Mouse (Mus musculus) forebrain, embryonic 13.5 days (tissue): Measurements from ENCODE around the gene Mocs2. TPM values are rescaled to one million over a fixed set of nuclear protein-coding genes. Genes with fewer than 3 reads are reported as not detected.

ENCODE experiments used
- ATAC-seq: fragments of 200-750 bp; cut with Nextera tagmentation; 2 replicates; pipeline ENCODE4 v1.8.0; 2017
- H3K27ac ChIP-seq: fragments of 300-500 bp; sonication (generic); 2 replicates; pipeline ENCODE4 v1.5.1; 2015; ENCODE audit warnings: inconsistent platforms, mild to moderate bottlenecking, moderate library complexity
- H3K27me3 ChIP-seq: fragments of 300-500 bp; sonication (generic); 2 replicates; pipeline ENCODE4 v1.6.1; 2015; ENCODE audit warnings: mild to moderate bottlenecking, inconsistent platforms
- H3K36me3 ChIP-seq: fragments of 300-500 bp; sonication (generic); 2 replicates; pipeline ENCODE4 v1.6.1; 2015; ENCODE audit warnings: mild to moderate bottlenecking, inconsistent platforms; ENCODE audit not compliant: poor library complexity, severe bottlenecking
- H3K4me1 ChIP-seq: fragments of 300-500 bp; sonication (generic); 2 replicates; pipeline ENCODE4 v1.6.1; 2015; ENCODE audit warnings: inconsistent platforms
- H3K4me2 ChIP-seq: fragments of 300-500 bp; sonication (generic); 2 replicates; pipeline ENCODE4 v1.6.1; 2015; ENCODE audit warnings: inconsistent platforms, mild to moderate bottlenecking, moderate library complexity
- H3K4me3 ChIP-seq: fragments of 300-500 bp; sonication (generic); 2 replicates; pipeline ENCODE4 v1.5.1; 2015; ENCODE audit warnings: mild to moderate bottlenecking, inconsistent platforms
- H3K9ac ChIP-seq: fragments of 300-500 bp; sonication (generic); 2 replicates; pipeline ENCODE4 v1.6.1; 2015; ENCODE audit warnings: mild to moderate bottlenecking, inconsistent platforms
- H3K9me3 ChIP-seq: fragments of 300-500 bp; sonication (generic); replicated peaks from 2 replicates; pipeline ENCODE4 v1.6.1; 2016; ENCODE audit warnings: inconsistent platforms
- WGBS: fragments of 180-500 bp; shearing (Covaris S2); methylation state at CpG from one replicate; pipeline ENCODE4 v1.1.7; 2015; 5-methylcytosine and 5-hydroxymethylcytosine counted together
- polyA plus RNA-seq: library from polyadenylated mRNA; unstranded; fragments of >200 nt; fragmentation: Nextera tagmentation; extraction: Ambion mirVana; gene quantifications from 2 replicates; pipeline ENCODE4 v1.2.1, GENCODE M21; 2015

Mocs2 gene
- polyA plus RNA-seq, 1 experiment from 2014 or later = 99.4 TPM

DNA sequence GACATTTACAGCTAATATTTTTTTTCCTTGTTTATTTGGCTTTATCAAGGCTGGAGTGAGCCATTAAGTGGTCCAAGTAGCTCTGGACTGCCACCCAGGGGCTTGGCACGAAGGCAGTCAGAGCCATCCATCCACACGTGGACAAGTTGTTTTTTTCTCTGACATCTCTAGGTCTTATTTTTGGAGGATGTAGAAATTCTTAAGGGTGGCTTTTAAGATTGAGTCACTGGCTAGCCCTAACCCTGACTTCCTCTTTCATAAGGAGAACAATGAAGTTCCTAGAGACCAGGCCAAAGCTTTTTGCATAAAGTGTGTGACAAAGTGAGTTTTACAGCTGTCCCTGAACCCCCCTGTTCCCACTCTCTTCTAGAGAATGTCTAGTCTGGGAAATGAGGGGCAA, 16.5 kb downstream of the Mocs2 start:
- no peak for ATAC-seq
- Histone ChIP-seq H3K4me3 (no peak overlapping the region), H3K4me2 (no peak overlapping the region), H3K9ac (no peak overlapping the region), H3K4me1 (peaks cover 12% of the 10 kb centered on the region), H3K27me3 (no peaks in the 10 kb centered on the region), H3K27ac (no peak overlapping the region), H3K9me3 (no peaks in the 10 kb centered on the region), H3K36me3 (peaks cover 14% of the 10 kb centered on the region; the same call in 1 of the 2 replicates)
- 59% methylated on average over 2 of the region's 2 CpGs for WGBS

DNA sequence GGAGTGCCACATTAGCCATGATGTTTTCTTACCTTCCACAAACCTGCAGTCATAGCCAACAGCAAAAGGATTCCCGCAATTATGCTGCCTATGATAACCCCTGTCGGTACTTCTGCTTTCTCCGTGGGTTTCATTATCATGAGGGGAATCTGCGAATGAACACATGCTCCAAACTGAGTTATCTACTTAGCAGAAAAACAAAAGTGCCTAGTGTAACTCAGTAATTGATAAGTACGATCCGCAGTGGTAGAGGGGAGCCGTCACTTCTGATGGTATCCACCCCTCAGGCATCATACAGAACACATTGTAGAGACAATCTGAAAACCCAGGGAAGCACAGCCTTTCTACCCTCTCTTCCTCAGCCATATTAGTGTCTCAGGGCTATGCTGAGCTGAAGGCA, 19.0 kb downstream of the Mocs2 start:
- 92% methylated on average over 7 of the region's 7 CpGs for WGBS
- Histone ChIP-seq H3K9me3 (no peaks in the 10 kb centered on the region), H3K4me3 (no peak overlapping the region), H3K4me2 (no peak overlapping the region), H3K9ac (no peak overlapping the region), H3K27ac (no peak overlapping the region), H3K36me3 (no peaks in the 10 kb centered on the region), H3K4me1 (peaks cover 12% of the 10 kb centered on the region), H3K27me3 (no peaks in the 10 kb centered on the region)
- no peak for ATAC-seq

DNA sequence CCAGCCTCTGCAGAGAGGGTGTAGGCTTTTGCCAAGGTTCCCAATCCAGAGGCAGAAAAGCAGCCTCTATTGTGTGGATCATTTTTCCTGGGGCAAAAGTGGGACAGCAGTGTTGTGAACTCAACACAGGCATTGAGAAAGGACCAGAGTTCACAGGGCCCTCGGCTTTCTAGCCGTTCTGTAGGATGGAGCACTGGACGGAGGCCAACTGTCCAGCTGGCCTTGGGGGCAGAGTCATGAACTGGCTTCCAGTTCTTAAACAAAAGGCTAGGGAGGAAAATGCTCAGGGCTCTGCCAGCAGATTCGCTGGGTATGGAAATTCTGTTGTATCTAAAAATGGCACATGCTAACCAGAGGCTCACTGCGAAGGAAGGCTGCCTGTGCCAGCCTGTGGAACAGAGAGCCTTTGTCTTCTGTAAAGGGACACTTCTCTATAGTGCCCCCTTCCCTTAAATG, 20.5 kb downstream of the Mocs2 start:
- peak; percentile 91 for ATAC-seq
- 22% methylated on average over 5 of the region's 5 CpGs for WGBS
- peak overlapping the region; percentile 52 for H3K27ac ChIP-seq

DNA sequence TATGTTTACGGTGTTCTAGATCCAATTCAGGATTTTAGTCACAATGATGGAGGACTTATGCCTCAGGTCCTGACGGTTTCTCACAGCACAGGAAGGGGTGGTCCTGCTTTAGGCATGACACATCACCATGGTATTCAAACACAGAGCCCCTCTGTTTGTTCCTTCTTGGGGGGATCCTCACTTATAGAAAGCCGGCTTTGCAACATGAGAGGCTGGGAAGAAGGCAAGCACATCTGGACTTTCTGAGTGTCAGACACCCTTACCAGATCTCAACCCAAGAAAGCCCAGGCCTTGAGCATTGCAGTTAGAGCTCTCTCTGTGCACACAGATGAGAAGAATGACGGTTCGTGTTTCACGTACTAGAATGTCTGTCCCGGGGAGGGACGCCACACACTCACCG, 21.1 kb downstream of the Mocs2 start:
- H3K27ac ChIP-seq = peak overlapping the region; percentile 46; the same call in 1 of the 2 replicates
- no peak overlapping the region for H3K4me2 ChIP-seq
- WGBS = 69% methylated on average over 9 of the region's 9 CpGs
- no peaks in the 10 kb centered on the region for H3K9me3 ChIP-seq
- H3K27me3 ChIP-seq = no peaks in the 10 kb centered on the region
- H3K36me3 ChIP-seq = no peaks in the 10 kb centered on the region
- H3K4me3 ChIP-seq = no peak overlapping the region
- no peak overlapping the region for H3K9ac ChIP-seq
- H3K4me1 ChIP-seq = peaks cover 12% of the 10 kb centered on the region
- peak; percentile 66 for ATAC-seq

More for the DNA sequence above, 20.5 kb downstream of the Mocs2 start:
- Histone ChIP-seq H3K36me3 (no peaks in the 10 kb centered on the region), H3K4me1 (peaks cover 12% of the 10 kb centered on the region), H3K9ac (no peak overlapping the region), H3K4me3 (no peak overlapping the region), H3K9me3 (no peaks in the 10 kb centered on the region), H3K4me2 (no peak overlapping the region), H3K27me3 (no peaks in the 10 kb centered on the region)

DNA sequence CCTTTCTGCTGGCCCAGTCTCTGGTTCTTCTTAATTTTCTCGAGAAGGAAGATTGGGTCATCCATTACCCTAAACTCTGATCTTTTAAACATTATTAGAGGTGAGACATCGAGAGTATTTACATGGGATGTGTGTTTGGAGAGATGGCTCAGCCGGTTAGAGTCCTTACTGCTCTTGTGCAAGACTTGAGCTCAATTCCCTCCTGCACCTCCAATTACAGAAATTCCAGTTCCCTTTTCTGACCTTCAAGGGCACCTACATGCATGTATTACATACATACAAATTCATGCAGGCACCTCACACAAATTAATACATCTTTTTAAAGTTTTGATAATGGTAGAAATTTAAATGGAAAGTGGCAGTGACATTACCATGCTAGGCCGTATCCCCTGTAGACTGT, 22.5 kb downstream of the Mocs2 start:
- Histone ChIP-seq H3K36me3 (no peaks in the 10 kb centered on the region), H3K4me2 (no peak overlapping the region), H3K27me3 (no peaks in the 10 kb centered on the region), H3K9ac (no peak overlapping the region), H3K4me1 (peaks cover 12% of the 10 kb centered on the region), H3K27ac (no peak overlapping the region), H3K4me3 (no peak overlapping the region), H3K9me3 (no peaks in the 10 kb centered on the region)
- ATAC-seq = no peak
- WGBS = 89% methylated on average over 4 of the region's 4 CpGs

DNA sequence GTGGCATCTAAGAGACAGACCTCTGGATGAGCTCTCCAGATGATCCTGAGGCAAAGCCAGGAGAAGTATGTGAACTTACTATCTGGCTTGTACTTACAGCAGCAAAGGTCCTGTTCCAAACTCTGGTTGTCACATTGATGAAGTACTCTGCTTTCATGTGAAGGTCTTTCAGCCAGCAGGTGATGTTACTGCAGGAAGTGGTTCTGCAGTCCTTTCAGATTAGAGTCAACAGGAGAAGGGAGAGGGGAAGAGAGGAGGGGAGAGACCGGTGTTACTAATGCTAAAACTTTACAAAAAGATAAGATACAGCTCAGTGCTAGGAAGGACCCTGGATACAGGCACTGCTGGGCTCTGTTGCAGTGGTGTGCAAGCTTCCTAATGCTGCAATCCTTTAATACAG, 25.3 kb downstream of the Mocs2 start:
- no peaks in the 10 kb centered on the region for H3K9me3 ChIP-seq
- H3K4me2 ChIP-seq = no peak overlapping the region
- H3K27ac ChIP-seq = no peak overlapping the region
- 75% methylated on average over 1 of the region's 1 CpGs for WGBS
- H3K9ac ChIP-seq = no peak overlapping the region
- no peak for ATAC-seq
- H3K27me3 ChIP-seq = no peaks in the 10 kb centered on the region
- no peak overlapping the region for H3K4me3 ChIP-seq
- no peaks in the 10 kb centered on the region for H3K36me3 ChIP-seq
- peaks cover 10% of the 10 kb centered on the region for H3K4me1 ChIP-seq

DNA sequence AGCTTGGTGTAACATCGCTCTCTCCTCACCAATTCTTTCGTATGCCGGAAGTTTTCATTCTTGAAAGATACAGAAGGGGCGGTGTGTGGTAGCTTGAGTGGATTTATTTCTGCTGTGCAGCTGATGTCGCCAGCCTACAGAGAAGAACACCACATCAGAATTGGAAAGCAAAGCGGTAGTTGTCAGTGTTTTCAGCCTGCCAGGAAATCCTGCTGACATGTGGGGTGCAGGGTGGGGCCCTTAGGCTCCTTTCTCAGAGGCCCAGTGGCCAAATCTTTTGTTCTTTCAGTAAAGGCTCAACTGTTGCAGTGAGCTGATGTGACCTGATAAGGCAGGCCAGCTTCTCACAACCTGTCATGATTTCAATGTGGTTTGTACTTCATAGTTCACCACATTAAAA, 27.8 kb downstream of the Mocs2 start:
- Histone ChIP-seq H3K36me3 (no peaks in the 10 kb centered on the region), H3K27me3 (no peaks in the 10 kb centered on the region), H3K27ac (no peak overlapping the region), H3K9ac (no peak overlapping the region), H3K4me1 (no peaks in the 10 kb centered on the region), H3K4me3 (no peak overlapping the region), H3K9me3 (no peaks in the 10 kb centered on the region), H3K4me2 (no peak overlapping the region)
- no peak for ATAC-seq
- 81% methylated on average over 6 of the region's 6 CpGs for WGBS

DNA sequence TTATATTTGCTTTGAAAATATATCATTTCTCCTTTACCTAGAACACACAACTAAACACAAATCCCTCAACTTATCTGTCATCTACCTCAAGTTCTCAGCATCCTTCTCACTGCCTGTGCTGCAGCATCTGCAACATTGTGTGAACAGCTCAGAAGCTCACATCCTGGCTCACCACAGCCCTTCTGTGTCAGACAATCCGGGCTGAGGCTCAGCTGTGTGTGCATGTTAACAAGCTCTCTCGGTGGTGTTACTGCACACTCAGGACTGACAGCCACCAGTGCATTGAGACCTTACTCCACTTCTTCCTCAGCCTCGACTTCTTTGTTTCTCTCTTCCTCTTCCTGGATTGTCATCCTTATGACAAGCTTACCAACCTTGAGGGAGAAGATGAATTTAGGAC, 30.9 kb downstream of the Mocs2 start:
- H3K4me3 ChIP-seq = no peak overlapping the region
- H3K27ac ChIP-seq = no peak overlapping the region
- H3K4me1 ChIP-seq = no peaks in the 10 kb centered on the region
- H3K4me2 ChIP-seq = no peak overlapping the region
- H3K27me3 ChIP-seq = no peaks in the 10 kb centered on the region
- no peak for ATAC-seq
- WGBS = 75% methylated on average over 3 of the region's 3 CpGs
- H3K9me3 ChIP-seq = no peaks in the 10 kb centered on the region
- no peaks in the 10 kb centered on the region for H3K36me3 ChIP-seq
- no peak overlapping the region for H3K9ac ChIP-seq

DNA sequence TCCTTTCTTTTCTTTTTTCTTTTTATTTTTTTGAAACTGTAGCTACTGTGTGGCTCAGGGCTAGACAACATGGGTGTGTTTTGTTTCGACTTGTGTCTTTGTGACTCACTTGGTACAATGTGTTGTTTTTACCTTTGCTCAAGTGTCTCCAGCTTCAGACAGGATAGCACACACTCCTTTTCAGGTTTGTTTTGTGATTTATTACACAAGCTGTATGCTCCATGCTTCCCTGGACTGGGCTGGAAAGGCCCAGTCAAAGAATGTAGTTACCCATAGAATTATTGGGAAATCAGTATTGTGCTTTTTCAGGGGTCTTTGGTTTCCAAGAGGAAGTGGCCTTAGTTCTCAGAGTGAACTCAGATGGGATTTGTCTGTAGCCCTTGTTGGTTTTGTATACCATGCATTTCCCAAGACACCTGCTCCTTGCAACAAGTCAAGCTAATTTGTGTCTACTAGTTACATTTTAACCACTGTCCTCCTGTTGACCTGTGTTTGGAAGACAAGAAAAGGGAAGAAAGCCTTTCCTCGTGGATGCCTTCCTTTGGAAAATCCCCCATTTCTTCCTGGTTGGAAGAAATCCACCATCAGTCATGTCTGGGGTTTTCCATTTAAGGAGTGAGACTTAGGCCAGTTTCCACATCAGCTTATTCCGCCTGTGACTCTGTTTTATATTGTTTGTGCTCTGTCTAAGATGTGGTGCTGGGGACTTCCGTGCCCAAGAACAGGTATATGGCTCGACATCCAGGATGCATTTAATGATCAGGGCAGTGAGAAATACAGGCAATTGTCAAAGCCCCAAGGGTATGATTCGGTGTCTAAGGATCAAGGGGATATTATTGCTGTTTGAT, 34.5 kb downstream of the Mocs2 start:
- Histone ChIP-seq H3K4me1 (peaks cover 11% of the 10 kb centered on the region), H3K27ac (no peak overlapping the region), H3K27me3 (no peaks in the 10 kb centered on the region), H3K4me2 (no peak overlapping the region), H3K36me3 (no peaks in the 10 kb centered on the region), H3K9me3 (no peaks in the 10 kb centered on the region), H3K9ac (no peak overlapping the region), H3K4me3 (no peak overlapping the region)
- ATAC-seq = no peak
- 82% methylated on average over 6 of the region's 6 CpGs for WGBS

DNA sequence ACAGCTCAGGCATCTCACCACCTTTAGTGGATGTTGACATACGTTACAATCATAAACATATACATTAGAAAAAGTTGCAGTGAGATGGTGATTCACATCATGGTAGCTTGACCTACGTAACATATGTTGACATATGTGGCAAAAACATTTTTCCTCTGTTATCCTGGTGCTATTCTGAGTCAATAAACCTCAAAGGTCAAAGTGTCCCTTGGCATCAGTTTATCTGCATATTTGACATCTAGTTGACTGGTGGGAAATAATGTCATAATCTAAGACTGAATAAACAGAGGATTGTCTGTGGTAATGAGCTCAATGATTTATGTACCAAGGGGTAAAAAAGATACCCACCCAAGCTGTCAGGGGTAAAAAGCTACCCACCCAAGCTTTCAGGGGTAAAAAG, 35.1 kb downstream of the Mocs2 start:
- ATAC-seq = no peak
- H3K4me3 ChIP-seq = no peak overlapping the region
- H3K36me3 ChIP-seq = no peaks in the 10 kb centered on the region
- 96% methylated on average over 2 of the region's 2 CpGs for WGBS
- no peak overlapping the region for H3K27ac ChIP-seq
- H3K4me2 ChIP-seq = no peak overlapping the region
- no peak overlapping the region for H3K9ac ChIP-seq
- H3K9me3 ChIP-seq = no peaks in the 10 kb centered on the region
- no peaks in the 10 kb centered on the region for H3K27me3 ChIP-seq
- peaks cover 11% of the 10 kb centered on the region for H3K4me1 ChIP-seq

DNA sequence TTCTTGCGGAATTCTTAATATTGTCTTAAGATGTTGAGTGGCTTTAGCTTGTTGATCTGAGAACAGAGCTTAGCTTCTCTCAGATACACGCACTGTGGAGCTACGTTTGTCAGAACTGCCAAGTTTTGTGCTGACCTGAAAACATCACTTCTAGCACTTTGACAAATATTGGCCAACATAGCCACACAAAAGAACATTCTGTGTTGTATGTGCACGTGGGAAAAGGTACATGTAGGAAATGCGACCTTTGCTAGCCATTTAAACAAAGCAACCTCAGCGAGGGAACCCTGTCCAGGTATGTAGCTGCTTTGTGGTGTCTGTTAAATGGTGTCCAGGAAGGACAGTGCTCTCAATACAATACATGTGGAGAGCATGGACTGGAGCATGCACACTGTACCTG, 36.0 kb downstream of the Mocs2 start:
- Histone ChIP-seq H3K4me2 (no peak overlapping the region), H3K9me3 (no peaks in the 10 kb centered on the region), H3K36me3 (no peaks in the 10 kb centered on the region), H3K27me3 (no peaks in the 10 kb centered on the region), H3K4me1 (peaks cover 11% of the 10 kb centered on the region), H3K4me3 (no peak overlapping the region), H3K9ac (no peak overlapping the region), H3K27ac (no peak overlapping the region)
- 89% methylated on average over 6 of the region's 6 CpGs for WGBS
- ATAC-seq = no peak

DNA sequence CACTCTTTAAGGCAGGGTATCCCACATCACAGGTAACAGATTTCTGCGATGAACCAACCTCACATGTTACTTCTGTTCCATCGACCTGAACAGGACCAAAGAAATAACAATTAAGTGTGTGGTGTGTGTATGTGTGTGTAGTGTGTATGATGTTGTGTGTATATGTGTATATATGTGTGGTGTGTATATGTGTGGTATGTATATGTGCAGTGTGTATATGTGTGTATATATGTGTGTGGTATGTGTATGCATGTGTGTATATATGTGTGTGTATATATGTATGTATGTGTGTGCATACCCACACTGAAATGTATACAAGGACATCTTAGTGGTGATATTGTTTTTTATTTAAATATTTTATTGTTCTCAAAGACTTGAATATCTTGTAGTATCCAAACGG, 36.4 kb downstream of the Mocs2 start:
- 93% methylated on average over 3 of the region's 3 CpGs for WGBS
- no peak for ATAC-seq

More for the DNA sequence above, 36.4 kb downstream of the Mocs2 start:
- peaks cover 11% of the 10 kb centered on the region for H3K4me1 ChIP-seq
- H3K9ac ChIP-seq = no peak overlapping the region
- H3K4me2 ChIP-seq = no peak overlapping the region
- no peaks in the 10 kb centered on the region for H3K27me3 ChIP-seq
- no peak overlapping the region for H3K4me3 ChIP-seq
- no peaks in the 10 kb centered on the region for H3K9me3 ChIP-seq
- H3K27ac ChIP-seq = no peak overlapping the region
- H3K36me3 ChIP-seq = no peaks in the 10 kb centered on the region
